Comparison of ENCODE assay signal across 9 mouse cellular contexts in genomic region chr15:71375775-71376174, GRCm38 (mm10).
DNase-seq lines count a peak whose midpoint lies in the region; ATAC-seq and TF ChIP-seq lines count a peak whose summit lies in the region.
"Had no signal": no experiment of that assay in that cellular context is flagged by ENCODE, and none has a peak within 500 bp of the region (broad histone marks: within the 10 kb centered on the region; RNA-seq: fewer than 3 reads in every experiment).

No protein-coding gene starts in this region.

- H3K4me1 ChIP-seq in forebrain, embryonic 12.5 days = no peaks in the 10 kb centered on the region
- no peaks in the 10 kb centered on the region for H3K4me1 ChIP-seq in midbrain, embryonic 16.5 days (ENCODE audit: control insufficient read depth, insufficient read depth, low read length)
- no peaks in the 10 kb centered on the region for H3K4me1 ChIP-seq in liver, postnatal 0 days (ENCODE audit: insufficient read depth)
- H3K4me1 ChIP-seq: liver, embryonic 15.5 days had no signal

- no peaks in the 10 kb centered on the region for H3K36me3 ChIP-seq in forebrain, embryonic 12.5 days (replicated peaks)
- no peaks in the 10 kb centered on the region for H3K36me3 ChIP-seq in midbrain, embryonic 16.5 days (ENCODE audit: control insufficient read depth, insufficient read depth, low read length)
- H3K36me3 ChIP-seq in liver, postnatal 0 days (replicated peaks; ENCODE audit: insufficient read depth, low read length) = no peaks in the 10 kb centered on the region
- H3K36me3 ChIP-seq: liver, embryonic 15.5 days had no signal

- H3K9ac ChIP-seq in forebrain, embryonic 12.5 days = no peak overlapping the region
- H3K9ac ChIP-seq in midbrain, embryonic 16.5 days (ENCODE audit: low read depth, low read length) = no peak overlapping the region
- H3K9ac ChIP-seq in liver, postnatal 0 days (replicated peaks) = no peak overlapping the region
- H3K9ac ChIP-seq: liver, embryonic 15.5 days had no signal

- no peaks in the 10 kb centered on the region for H3K9me3 ChIP-seq in forebrain, embryonic 12.5 days
- H3K9me3 ChIP-seq in midbrain, embryonic 16.5 days (replicated peaks; ENCODE audit: control insufficient read depth, low read length, poor library complexity, severe bottlenecking) = no peaks in the 10 kb centered on the region
- no peaks in the 10 kb centered on the region for H3K9me3 ChIP-seq in liver, postnatal 0 days (ENCODE audit: low read length)
- H3K9me3 ChIP-seq: liver, embryonic 15.5 days had no signal

- DNase-seq in ZHBTc4 (ENCODE audit: low read depth, low spot score) = peak; percentile 12
- peak; percentile 66 for DNase-seq in brain, embryonic 18.5 days (ENCODE audit: low read depth, low spot score)
- peak; percentile 57 to 85 for DNase-seq in layer of hippocampus, adult 18-20 months (ENCODE audit: low spot score in 2 of 2)
- DNase-seq in urinary bladder, postnatal 25 days (ENCODE audit: low spot score) = no peak
- no peak for DNase-seq in liver, postnatal 0 days
- no peak for DNase-seq in thymus, postnatal 36 days

- no peaks in the 10 kb centered on the region for H3K27me3 ChIP-seq in forebrain, embryonic 12.5 days
- H3K27me3 ChIP-seq in midbrain, embryonic 16.5 days (ENCODE audit: control insufficient read depth, insufficient read depth, low read depth, low read length) = no peaks in the 10 kb centered on the region
- no peaks in the 10 kb centered on the region for H3K27me3 ChIP-seq in liver, postnatal 0 days (ENCODE audit: insufficient read depth, low read length)
- H3K27me3 ChIP-seq: liver, embryonic 15.5 days had no signal

- no peak for TF ChIP-seq EP300 in liver, postnatal 0 days (IDR thresholded peaks at IDR 0.05; ENCODE audit: low read depth)

- TF ChIP-seq CTCF in liver, postnatal 0 days (IDR thresholded peaks at IDR 0.05; ENCODE audit: low read depth) = no peak

- no peak overlapping the region for H3K4me3 ChIP-seq in forebrain, embryonic 12.5 days (replicated peaks)
- H3K4me3 ChIP-seq in midbrain, embryonic 16.5 days (ENCODE audit: low read depth, low read length) = no peak overlapping the region
- no peak overlapping the region for H3K4me3 ChIP-seq in liver, postnatal 0 days (ENCODE audit: low read depth, low read length)
- H3K4me3 ChIP-seq: liver, embryonic 15.5 days had no signal

- WGBS in forebrain, embryonic 12.5 days = 45% methylated on average over 3 of the region's 3 CpGs
- 28% methylated on average over 3 of the region's 3 CpGs for WGBS in midbrain, embryonic 16.5 days
- WGBS in liver, postnatal 0 days (ENCODE audit: insufficient replicate concordance) = 29% methylated on average over 3 of the region's 3 CpGs

- H3K27ac ChIP-seq in forebrain, embryonic 12.5 days = no peak overlapping the region
- no peak overlapping the region for H3K27ac ChIP-seq in midbrain, embryonic 16.5 days (ENCODE audit: low read length)
- H3K27ac ChIP-seq in liver, postnatal 0 days (ENCODE audit: low read depth) = no peak overlapping the region
- H3K27ac ChIP-seq: liver, embryonic 15.5 days had no signal

- no peak overlapping the region for H3K4me2 ChIP-seq in forebrain, embryonic 12.5 days
- no peak overlapping the region for H3K4me2 ChIP-seq in midbrain, embryonic 16.5 days (ENCODE audit: low read length)
- no peak overlapping the region for H3K4me2 ChIP-seq in liver, postnatal 0 days (ENCODE audit: low read depth, low read length)
- H3K4me2 ChIP-seq: liver, embryonic 15.5 days had no signal

- 0 out of 2 replicates have a peak, but pooled peaks have one; percentile 39 for ATAC-seq in forebrain, embryonic 12.5 days (ENCODE audit: low FRiP score)
- ATAC-seq in midbrain, embryonic 16.5 days = peak; percentile 92
- no peak for ATAC-seq in liver, postnatal 0 days

Comparison
In these comparisons a context has a peak if more than half of its experiments do, and no peak if none do; other contexts are left out.
1. DNase-seq: peak in ZHBTc4 (single experiment), brain, embryonic 18.5 days (single experiment) and layer of hippocampus, adult 18-20 months (2 of 2); none in urinary bladder, postnatal 25 days (single experiment), liver, postnatal 0 days (single experiment) and thymus, postnatal 36 days (0 of 2).